Mouse (Mus musculus) MEL (cell line): ENCODE data around the gene Rtbdn.

Source experiments
- CTCF ChIP-seq, 3 experiments: IDR thresholded peaks in 2 of 3; conservative IDR thresholded peaks in 1 of 3; 2 replicates each; pipeline ENCODE4 v1.5.1; 2011 to 2012; ENCODE audit warnings: low read length in 3 of 3, low read depth in 2 of 3, mild to moderate bottlenecking in 2 of 3, improper control_type of control experiment in 1 of 3, inconsistent platforms in 1 of 3, mixed read lengths in 1 of 3, moderate library complexity in 1 of 3; ENCODE audit not compliant: control insufficient read depth in 1 of 3, insufficient read depth in 1 of 3, poor library complexity in 1 of 3, severe bottlenecking in 1 of 3
- EP300 ChIP-seq, 2 experiments: IDR thresholded peaks; 2 replicates each; pipeline ENCODE4 v1.6.1; 2011; ENCODE audit warnings: improper control_type of control experiment in 2 of 2, low read length in 2 of 2, low read depth in 1 of 2, mild to moderate bottlenecking in 1 of 2
- POLR2A ChIP-seq, 2 experiments: IDR thresholded peaks; 2 replicates each; pipeline ENCODE4 v1.6.1; 2011 to 2012; ENCODE audit warnings: low read length in 2 of 2, mild to moderate bottlenecking in 2 of 2, control low read depth in 1 of 2, improper control_type of control experiment in 1 of 2, low read depth in 1 of 2, moderate library complexity in 1 of 2; ENCODE audit not compliant: control insufficient read depth in 1 of 2, insufficient read depth in 1 of 2, poor library complexity in 1 of 2

DNA sequence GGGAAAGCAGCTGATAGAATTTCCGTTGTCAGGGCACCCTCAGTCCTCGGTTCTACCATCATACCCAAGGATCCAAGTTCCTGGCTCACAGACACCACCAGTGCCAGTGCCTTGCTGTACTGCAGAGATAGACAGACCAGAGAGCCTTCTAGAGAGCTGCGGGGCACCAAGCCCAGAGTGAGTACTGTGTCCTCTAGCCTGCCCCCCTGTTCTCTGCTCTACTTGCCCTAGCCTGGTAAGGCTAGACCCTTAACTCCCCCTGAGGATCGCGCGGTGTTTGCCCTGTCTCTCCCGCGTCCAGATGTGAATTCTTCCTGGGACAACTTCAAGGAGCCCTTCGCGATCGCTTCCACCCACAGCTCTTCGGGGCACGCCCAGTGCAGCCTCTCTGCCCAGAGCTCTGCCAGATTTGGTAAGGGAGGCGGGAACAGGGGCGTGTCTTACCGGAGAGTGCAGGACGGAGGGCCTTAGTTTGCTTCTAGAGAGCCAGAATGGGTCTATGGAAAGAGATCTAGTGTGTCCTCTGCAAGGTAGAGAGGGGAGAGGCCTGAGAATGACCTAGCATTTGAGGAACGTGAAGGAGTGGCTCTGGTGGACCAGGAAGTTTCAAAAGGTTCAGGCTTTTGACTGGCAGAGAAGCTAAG lies 5.9 kb downstream of the Rtbdn start:
- no peak for TF ChIP-seq EP300 (IDR thresholded peaks at IDR 0.05; ENCODE audit: low read depth in 1 of 2, low read length in 2 of 2)
- TF ChIP-seq POLR2A (IDR thresholded peaks at IDR 0.05; ENCODE audit: control insufficient read depth in 1 of 2, insufficient read depth in 1 of 2, low read depth in 1 of 2, low read length in 2 of 2, poor library complexity in 1 of 2) = no peak
- no peak for TF ChIP-seq CTCF (IDR thresholded peaks at IDR 0.05 in 2 of 3, conservative IDR thresholded peaks at IDR 0.05 in 1 of 3; ENCODE audit: control insufficient read depth in 1 of 3, insufficient read depth in 1 of 3, low read depth in 2 of 3, low read length in 3 of 3, poor library complexity in 1 of 3, severe bottlenecking in 1 of 3)
